Mouse (Mus musculus): Measurements from ENCODE around the gene Slpi. TPM values are rescaled to one million over a fixed set of nuclear protein-coding genes. Genes with fewer than 3 reads are reported as not detected.

Slpi gene
- total and polyA plus RNA-seq, 3 experiments = not detected

DNA sequence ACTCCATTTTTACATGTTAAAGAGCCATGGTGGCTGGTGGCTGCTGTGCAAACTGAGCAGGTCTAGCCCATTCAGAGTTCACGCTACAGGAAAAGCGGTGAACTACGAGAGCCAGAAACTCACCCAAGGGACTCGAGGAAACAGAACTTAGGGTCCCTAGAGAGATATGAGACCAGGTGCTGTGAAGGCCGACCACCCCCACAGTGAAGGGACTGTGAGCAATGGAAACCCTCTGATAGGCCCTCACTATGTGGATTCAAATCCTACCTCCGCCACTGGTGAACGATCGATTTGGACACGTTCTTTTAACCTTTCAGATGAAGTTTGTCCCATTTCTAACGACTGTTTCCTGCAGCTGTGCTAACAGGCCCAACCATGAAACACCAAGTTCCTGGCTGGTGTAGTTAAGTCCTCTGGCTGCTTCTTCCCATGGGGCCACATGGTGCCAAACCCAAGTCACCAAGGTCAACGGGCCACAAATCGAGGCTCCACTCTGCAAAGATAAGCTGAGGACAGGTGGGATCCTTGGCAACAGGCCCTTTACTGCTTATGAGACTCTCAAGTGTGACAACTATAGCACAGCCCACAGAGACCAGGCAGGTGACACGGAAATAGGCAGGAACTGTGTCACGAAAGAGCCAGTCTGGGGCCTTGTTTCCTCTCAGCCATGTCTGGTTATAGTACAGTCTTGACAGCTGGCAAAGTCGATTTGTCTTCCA, 33.9 kb upstream of the Slpi start:
- no peak overlapping the region for H3K4me3 ChIP-seq (ENCODE audit: low read depth, low read length)
- TF ChIP-seq GATA1 (IDR thresholded peaks at IDR 0.05; ENCODE audit: borderline replicate concordance, low read length) = no peak
- no peak for TF ChIP-seq CTCF (IDR thresholded peaks at IDR 0.05; ENCODE audit: low read depth, low read length)
- no peak for TF ChIP-seq TAL1 (conservative IDR thresholded peaks at IDR 0.05; ENCODE audit: low read depth, low read length)
- TF ChIP-seq GATA2 (IDR thresholded peaks at IDR 0.05; ENCODE audit: borderline replicate concordance, low read depth, low read length) = no peak
- no peak for TF ChIP-seq POLR2AphosphoS5 (IDR thresholded peaks at IDR 0.05; ENCODE audit: insufficient replicate concordance, low read depth, low read length)
- ATAC-seq (ENCODE audit: extremely low read depth, insufficient number of reproducible peaks, low FRiP score, poor library complexity, severe bottlenecking) (no peak), DNase-seq (ENCODE audit: low spot score) (no peak)
- no peaks in the 10 kb centered on the region for H3K36me3 ChIP-seq (replicated peaks)
- no peaks in the 10 kb centered on the region for H3K4me1 ChIP-seq (ENCODE audit: insufficient read depth, low read depth, low read length)
- H3K9me3 ChIP-seq (replicated peaks) = no peaks in the 10 kb centered on the region
- no peaks in the 10 kb centered on the region for H3K27me3 ChIP-seq (ENCODE audit: insufficient read depth, low read length)

DNA sequence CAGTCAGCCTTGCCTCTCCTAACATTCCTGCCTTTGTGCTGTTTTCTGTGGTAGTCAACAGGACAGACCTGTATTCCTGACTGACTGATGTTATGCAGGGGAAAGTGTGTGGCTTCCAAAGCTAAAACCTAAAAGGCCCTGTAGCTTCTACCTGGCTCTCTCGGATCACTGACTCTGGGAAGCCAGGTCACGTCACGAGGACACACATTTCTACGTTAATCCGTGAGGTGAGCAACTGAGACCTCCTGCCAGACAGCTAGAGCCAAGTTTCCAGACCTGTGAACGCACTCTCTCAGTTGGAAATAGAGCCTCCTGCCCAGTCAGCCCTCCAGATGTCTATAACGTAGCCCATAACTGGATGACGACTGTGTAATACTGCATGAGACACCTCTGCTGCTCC, 33.1 kb upstream of the Slpi start:
- Histone ChIP-seq H3K27me3 (ENCODE audit: insufficient read depth, low read length) (no peaks in the 10 kb centered on the region), H3K36me3 (replicated peaks) (no peaks in the 10 kb centered on the region), H3K9me3 (replicated peaks) (no peaks in the 10 kb centered on the region), H3K4me3 (ENCODE audit: low read depth, low read length) (no peak overlapping the region), H3K4me1 (ENCODE audit: insufficient read depth, low read depth, low read length) (no peaks in the 10 kb centered on the region)
- DNase-seq (ENCODE audit: low spot score) (no peak), ATAC-seq (ENCODE audit: extremely low read depth, insufficient number of reproducible peaks, low FRiP score, poor library complexity, severe bottlenecking) (no peak)
- TF ChIP-seq CTCF (IDR thresholded peaks at IDR 0.05; ENCODE audit: low read depth, low read length) (no peak), POLR2AphosphoS5 (IDR thresholded peaks at IDR 0.05; ENCODE audit: insufficient replicate concordance, low read depth, low read length) (no peak), GATA1 (IDR thresholded peaks at IDR 0.05; ENCODE audit: borderline replicate concordance, low read length) (no peak), TAL1 (conservative IDR thresholded peaks at IDR 0.05; ENCODE audit: low read depth, low read length) (no peak)

DNA sequence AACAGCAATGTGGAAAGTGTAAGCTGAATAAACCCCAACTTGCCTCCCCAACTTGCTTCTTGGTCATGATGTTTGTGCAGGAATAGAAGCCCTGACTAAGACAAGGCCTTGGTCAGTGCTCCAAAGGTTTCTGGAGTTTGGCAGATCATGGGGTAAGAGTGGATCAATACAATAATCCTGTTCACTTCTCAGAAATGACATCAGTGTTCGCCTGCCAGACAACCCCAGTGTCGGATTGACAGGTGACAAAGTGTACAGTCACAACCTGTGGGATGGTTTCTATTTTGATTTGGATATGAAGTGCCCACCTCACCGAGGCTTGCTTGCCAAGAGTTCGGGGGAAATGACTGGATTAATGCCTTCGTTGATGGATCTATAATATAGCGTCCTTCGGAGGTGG, 32.4 kb upstream of the Slpi start:
- Histone ChIP-seq H3K4me1 (ENCODE audit: insufficient read depth, low read depth, low read length) (no peaks in the 10 kb centered on the region), H3K27me3 (ENCODE audit: insufficient read depth, low read length) (no peaks in the 10 kb centered on the region), H3K36me3 (replicated peaks) (no peaks in the 10 kb centered on the region), H3K9me3 (replicated peaks) (no peaks in the 10 kb centered on the region), H3K4me3 (ENCODE audit: low read depth, low read length) (no peak overlapping the region)
- no peak for DNase-seq (ENCODE audit: low spot score)
- no peak for ATAC-seq (ENCODE audit: extremely low read depth, insufficient number of reproducible peaks, low FRiP score, poor library complexity, severe bottlenecking)
- no peak for TF ChIP-seq TAL1 (conservative IDR thresholded peaks at IDR 0.05; ENCODE audit: low read depth, low read length)
- no peak for TF ChIP-seq GATA1 (IDR thresholded peaks at IDR 0.05; ENCODE audit: borderline replicate concordance, low read length)
- TF ChIP-seq POLR2AphosphoS5 (IDR thresholded peaks at IDR 0.05; ENCODE audit: insufficient replicate concordance, low read depth, low read length) = no peak
- no peak for TF ChIP-seq GATA2 (IDR thresholded peaks at IDR 0.05; ENCODE audit: borderline replicate concordance, low read depth, low read length)
- no peak for TF ChIP-seq CTCF (IDR thresholded peaks at IDR 0.05; ENCODE audit: low read depth, low read length)

DNA sequence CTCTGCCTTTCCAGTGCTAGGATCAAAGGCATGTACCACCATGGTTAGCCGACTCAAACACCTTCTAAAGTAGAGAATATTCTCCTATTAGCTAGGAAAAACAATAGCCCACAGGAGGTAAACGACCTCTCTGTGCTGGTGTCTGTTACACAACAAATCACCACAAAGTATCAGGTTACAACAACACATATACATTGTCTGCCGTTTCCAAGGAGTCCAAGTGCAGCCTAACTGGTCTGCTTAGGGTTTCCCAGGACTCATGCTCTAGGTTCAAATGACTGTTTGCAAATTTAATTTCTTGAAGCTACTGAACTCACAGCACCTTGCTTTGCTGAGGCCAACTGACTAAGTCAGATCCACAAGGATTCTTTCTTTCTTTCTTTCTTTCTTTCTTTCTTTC, 30.6 kb upstream of the Slpi start:
- H3K36me3 ChIP-seq (replicated peaks) = no peaks in the 10 kb centered on the region
- no peaks in the 10 kb centered on the region for H3K9me3 ChIP-seq (replicated peaks)
- ATAC-seq (ENCODE audit: extremely low read depth, insufficient number of reproducible peaks, low FRiP score, poor library complexity, severe bottlenecking) (no peak), DNase-seq (ENCODE audit: low spot score) (no peak)
- no peak overlapping the region for H3K4me3 ChIP-seq (ENCODE audit: low read depth, low read length)
- no peaks in the 10 kb centered on the region; the same call in 1 of the 2 replicates for H3K27me3 ChIP-seq (ENCODE audit: insufficient read depth, low read length)
- H3K4me1 ChIP-seq (ENCODE audit: insufficient read depth, low read depth, low read length) = no peaks in the 10 kb centered on the region
- TF ChIP-seq GATA1 (IDR thresholded peaks at IDR 0.05; ENCODE audit: borderline replicate concordance, low read length) (no peak), POLR2AphosphoS5 (IDR thresholded peaks at IDR 0.05; ENCODE audit: insufficient replicate concordance, low read depth, low read length) (no peak), CTCF (IDR thresholded peaks at IDR 0.05; ENCODE audit: low read depth, low read length) (no peak), TAL1 (conservative IDR thresholded peaks at IDR 0.05; ENCODE audit: low read depth, low read length) (no peak), GATA2 (IDR thresholded peaks at IDR 0.05; ENCODE audit: borderline replicate concordance, low read depth, low read length) (no peak)

DNA sequence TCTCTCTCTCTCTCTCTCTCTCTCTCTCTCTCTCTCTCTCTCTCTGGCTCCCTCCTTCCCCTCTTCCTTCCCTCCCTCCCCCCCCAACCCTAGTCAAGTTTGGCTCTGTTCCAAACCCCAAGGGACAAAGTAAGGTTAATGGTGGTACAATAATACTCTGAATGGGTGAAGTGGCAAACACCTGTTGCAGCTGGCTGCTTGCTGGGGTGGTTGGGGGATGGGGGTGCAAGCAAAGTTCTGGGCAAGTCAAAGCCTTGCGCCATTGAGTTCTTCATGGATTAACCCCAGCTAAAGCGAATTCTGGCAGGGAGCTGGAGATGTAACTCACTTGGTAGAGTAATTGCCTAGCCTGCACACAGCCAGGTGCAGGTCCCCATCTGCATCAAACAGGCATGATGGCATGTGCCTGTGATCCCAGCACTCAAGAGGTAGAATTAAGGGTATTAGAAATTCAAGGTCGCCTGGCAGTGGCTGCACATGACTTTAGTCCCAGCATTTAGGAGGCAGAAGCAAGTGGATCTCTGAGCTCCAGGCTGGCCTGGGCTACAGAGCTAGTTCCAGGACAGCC, 29.5 kb upstream of the Slpi start:
- H3K4me3 ChIP-seq (ENCODE audit: low read depth, low read length) = no peak overlapping the region
- H3K36me3 ChIP-seq (replicated peaks) = no peaks in the 10 kb centered on the region
- peaks cover 4% of the 10 kb centered on the region; the same call in 1 of the 2 replicates for H3K27me3 ChIP-seq (ENCODE audit: insufficient read depth, low read length)
- no peak for ATAC-seq (ENCODE audit: extremely low read depth, insufficient number of reproducible peaks, low FRiP score, poor library complexity, severe bottlenecking)
- H3K9me3 ChIP-seq (replicated peaks) = no peaks in the 10 kb centered on the region
- DNase-seq (ENCODE audit: low spot score) = no peak
- no peaks in the 10 kb centered on the region for H3K4me1 ChIP-seq (ENCODE audit: insufficient read depth, low read depth, low read length)
- TF ChIP-seq POLR2AphosphoS5 (IDR thresholded peaks at IDR 0.05; ENCODE audit: insufficient replicate concordance, low read depth, low read length) (no peak), CTCF (IDR thresholded peaks at IDR 0.05; ENCODE audit: low read depth, low read length) (no peak), GATA1 (IDR thresholded peaks at IDR 0.05; ENCODE audit: borderline replicate concordance, low read length) (no peak), GATA2 (IDR thresholded peaks at IDR 0.05; ENCODE audit: borderline replicate concordance, low read depth, low read length) (no peak), TAL1 (conservative IDR thresholded peaks at IDR 0.05; ENCODE audit: low read depth, low read length) (no peak)

DNA sequence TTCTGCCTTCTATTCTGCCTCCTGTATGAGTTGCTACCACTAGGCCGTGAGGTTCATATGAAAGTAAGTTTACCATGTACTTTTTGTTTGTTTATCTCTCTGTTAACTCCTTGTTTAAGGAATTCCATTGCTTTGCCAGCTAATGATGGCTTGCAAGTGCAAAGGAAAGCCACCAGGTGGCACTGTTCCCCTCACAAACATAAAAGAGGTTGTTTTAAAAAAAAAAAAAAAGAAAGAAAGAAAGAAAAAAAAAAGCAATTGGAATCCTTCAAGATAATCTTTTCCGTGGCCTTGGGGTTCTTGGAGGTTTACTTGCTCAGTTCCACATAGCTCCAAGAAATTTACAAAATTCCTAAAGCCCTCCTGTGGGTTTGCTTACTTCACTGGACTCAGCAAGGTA, 28.3 kb upstream of the Slpi start:
- TF ChIP-seq TAL1 (conservative IDR thresholded peaks at IDR 0.05; ENCODE audit: low read depth, low read length) = no peak
- no peak for TF ChIP-seq GATA1 (IDR thresholded peaks at IDR 0.05; ENCODE audit: borderline replicate concordance, low read length)
- TF ChIP-seq POLR2AphosphoS5 (IDR thresholded peaks at IDR 0.05; ENCODE audit: insufficient replicate concordance, low read depth, low read length) = no peak
- TF ChIP-seq CTCF (IDR thresholded peaks at IDR 0.05; ENCODE audit: low read depth, low read length) = peak; percentile 37; the same call in 1 of the 2 replicates
- TF ChIP-seq GATA2 (IDR thresholded peaks at IDR 0.05; ENCODE audit: borderline replicate concordance, low read depth, low read length) = no peak
- ATAC-seq (ENCODE audit: extremely low read depth, insufficient number of reproducible peaks, low FRiP score, poor library complexity, severe bottlenecking) = no peak
- H3K9me3 ChIP-seq (replicated peaks) = no peaks in the 10 kb centered on the region
- H3K4me1 ChIP-seq (ENCODE audit: insufficient read depth, low read depth, low read length) = no peaks in the 10 kb centered on the region
- H3K36me3 ChIP-seq (replicated peaks) = no peaks in the 10 kb centered on the region
- no peak overlapping the region for H3K4me3 ChIP-seq (ENCODE audit: low read depth, low read length)
- no peak for DNase-seq (ENCODE audit: low spot score)
- peaks cover 4% of the 10 kb centered on the region; the same call in 1 of the 2 replicates for H3K27me3 ChIP-seq (ENCODE audit: insufficient read depth, low read length)

Data from G1E (cell line).